Mouse (Mus musculus): ENCODE data around the gene Rxrb. TPM values are rescaled to one million over a fixed set of nuclear protein-coding genes. Genes with fewer than 3 reads are reported as not detected.

Gene Rxrb
- polyA plus RNA-seq, 1 experiment from 2014 or later = 31.5 TPM

GRCm38 (mm10) chr17:34057224-34057623 is 25.6 kb downstream of the Rxrb start:
- H3K36me3 ChIP-seq (ENCODE audit: control insufficient read depth, insufficient read depth, low read length) = no peaks in the 10 kb centered on the region
- DNase-seq (ENCODE audit: low spot score) = no peak
- no peak overlapping the region for H3K27ac ChIP-seq (ENCODE audit: low read depth, low read length)
- no peak overlapping the region for H3K4me2 ChIP-seq
- WGBS = 36% methylated on average over 7 of the region's 7 CpGs
- H3K9ac ChIP-seq (ENCODE audit: low read depth, low read length) = no peak overlapping the region
- no peaks in the 10 kb centered on the region; the same call in 1 of the 2 replicates for H3K4me1 ChIP-seq (replicated peaks; ENCODE audit: control insufficient read depth, insufficient read depth, low read length)
- H3K4me3 ChIP-seq (ENCODE audit: low read depth, low read length) = no peak overlapping the region
- H3K9me3 ChIP-seq (ENCODE audit: control insufficient read depth, low read length) = no peaks in the 10 kb centered on the region
- ATAC-seq (replicated peaks; ENCODE audit: low FRiP score) = no peak
- no peaks in the 10 kb centered on the region for H3K27me3 ChIP-seq (replicated peaks; ENCODE audit: control insufficient read depth, insufficient read depth, low read length)

GRCm38 (mm10) chr17:34068864-34069263 is 37.3 kb downstream of the Rxrb start:
- Histone ChIP-seq H3K36me3 (ENCODE audit: control insufficient read depth, insufficient read depth, low read length) (no peaks in the 10 kb centered on the region), H3K9ac (ENCODE audit: low read depth, low read length) (no peak overlapping the region), H3K9me3 (ENCODE audit: control insufficient read depth, low read length) (no peaks in the 10 kb centered on the region), H3K4me1 (replicated peaks; ENCODE audit: control insufficient read depth, insufficient read depth, low read length) (no peaks in the 10 kb centered on the region), H3K4me2 (no peak overlapping the region), H3K27ac (ENCODE audit: low read depth, low read length) (no peak overlapping the region), H3K27me3 (replicated peaks; ENCODE audit: control insufficient read depth, insufficient read depth, low read length) (no peaks in the 10 kb centered on the region), H3K4me3 (ENCODE audit: low read depth, low read length) (no peak overlapping the region)
- 54% methylated on average over 3 of the region's 3 CpGs for WGBS
- ATAC-seq (replicated peaks; ENCODE audit: low FRiP score) = no peak
- no peak for DNase-seq (ENCODE audit: low spot score)

- ATAC-seq (replicated peaks; ENCODE audit: low FRiP score) = no peak
Observed at GRCm38 (mm10) chr17:34072091-34072490, 40.5 kb downstream of the Rxrb start.

GRCm38 (mm10) chr17:34075271-34075670 is 43.7 kb downstream of the Rxrb start:
- Histone ChIP-seq H3K9ac (ENCODE audit: low read depth, low read length) (no peak overlapping the region), H3K4me3 (ENCODE audit: low read depth, low read length) (no peak overlapping the region), H3K4me1 (replicated peaks; ENCODE audit: control insufficient read depth, insufficient read depth, low read length) (no peaks in the 10 kb centered on the region), H3K27me3 (replicated peaks; ENCODE audit: control insufficient read depth, insufficient read depth, low read length) (peaks cover 19% of the 10 kb centered on the region), H3K9me3 (ENCODE audit: control insufficient read depth, low read length) (no peaks in the 10 kb centered on the region), H3K4me2 (no peak overlapping the region), H3K36me3 (ENCODE audit: control insufficient read depth, insufficient read depth, low read length) (no peaks in the 10 kb centered on the region), H3K27ac (ENCODE audit: low read depth, low read length) (no peak overlapping the region)
- ATAC-seq (replicated peaks; ENCODE audit: low FRiP score) (no peak), DNase-seq (ENCODE audit: low spot score) (no peak)
- WGBS = 36% methylated on average over 7 of the region's 7 CpGs

More at GRCm38 (mm10) chr17:34072091-34072490, 40.5 kb downstream of the Rxrb start:
- 59% methylated on average over 5 of the region's 5 CpGs for WGBS
- no peaks in the 10 kb centered on the region for H3K9me3 ChIP-seq (ENCODE audit: control insufficient read depth, low read length)
- no peak for DNase-seq (ENCODE audit: low spot score)
- H3K4me2 ChIP-seq = no peak overlapping the region
- H3K36me3 ChIP-seq (ENCODE audit: control insufficient read depth, insufficient read depth, low read length) = no peaks in the 10 kb centered on the region
- H3K27ac ChIP-seq (ENCODE audit: low read depth, low read length) = no peak overlapping the region
- peaks cover 16% of the 10 kb centered on the region for H3K27me3 ChIP-seq (replicated peaks; ENCODE audit: control insufficient read depth, insufficient read depth, low read length)
- H3K4me1 ChIP-seq (replicated peaks; ENCODE audit: control insufficient read depth, insufficient read depth, low read length) = no peaks in the 10 kb centered on the region
- H3K9ac ChIP-seq (ENCODE audit: low read depth, low read length) = no peak overlapping the region
- no peak overlapping the region for H3K4me3 ChIP-seq (ENCODE audit: low read depth, low read length)

- no peaks in the 10 kb centered on the region for H3K36me3 ChIP-seq (ENCODE audit: control insufficient read depth, insufficient read depth, low read length)
- no peaks in the 10 kb centered on the region for H3K4me1 ChIP-seq (replicated peaks; ENCODE audit: control insufficient read depth, insufficient read depth, low read length)
- H3K9ac ChIP-seq (ENCODE audit: low read depth, low read length) = no peak overlapping the region
- H3K27me3 ChIP-seq (replicated peaks; ENCODE audit: control insufficient read depth, insufficient read depth, low read length) = peaks cover 19% of the 10 kb centered on the region
- under 1% methylated on average over 9 of the region's 9 CpGs for WGBS
- ATAC-seq (replicated peaks; ENCODE audit: low FRiP score) (no peak), DNase-seq (ENCODE audit: low spot score) (peak; percentile 72)
- H3K4me3 ChIP-seq (ENCODE audit: low read depth, low read length) = no peak overlapping the region
- no peak overlapping the region for H3K4me2 ChIP-seq
- no peak overlapping the region for H3K27ac ChIP-seq (ENCODE audit: low read depth, low read length)
- no peaks in the 10 kb centered on the region for H3K9me3 ChIP-seq (ENCODE audit: control insufficient read depth, low read length)
Observed at GRCm38 (mm10) chr17:34077549-34077948, 45.9 kb downstream of the Rxrb start.

- Histone ChIP-seq H3K27ac (ENCODE audit: low read depth, low read length) (no peak overlapping the region), H3K36me3 (ENCODE audit: control insufficient read depth, insufficient read depth, low read length) (no peaks in the 10 kb centered on the region), H3K9ac (ENCODE audit: low read depth, low read length) (no peak overlapping the region), H3K4me2 (no peak overlapping the region), H3K9me3 (ENCODE audit: control insufficient read depth, low read length) (no peaks in the 10 kb centered on the region), H3K4me3 (ENCODE audit: low read depth, low read length) (no peak overlapping the region), H3K4me1 (replicated peaks; ENCODE audit: control insufficient read depth, insufficient read depth, low read length) (no peaks in the 10 kb centered on the region), H3K27me3 (replicated peaks; ENCODE audit: control insufficient read depth, insufficient read depth, low read length) (peaks cover 19% of the 10 kb centered on the region)
- DNase-seq (ENCODE audit: low spot score) (no peak), ATAC-seq (replicated peaks; ENCODE audit: low FRiP score) (no peak)
- WGBS = 61% methylated on average over 4 of the region's 4 CpGs
Observed at GRCm38 (mm10) chr17:34078148-34078547, 46.5 kb downstream of the Rxrb start.

GRCm38 (mm10) chr17:34079002-34079401 is 47.4 kb downstream of the Rxrb start:
- DNase-seq (ENCODE audit: low spot score) (no peak), ATAC-seq (replicated peaks; ENCODE audit: low FRiP score) (no peak)
- peaks cover 20% of the 10 kb centered on the region for H3K27me3 ChIP-seq (replicated peaks; ENCODE audit: control insufficient read depth, insufficient read depth, low read length)
- H3K4me2 ChIP-seq = no peak overlapping the region
- no peak overlapping the region for H3K9ac ChIP-seq (ENCODE audit: low read depth, low read length)
- 87% methylated on average over 11 of the region's 11 CpGs for WGBS
- no peak overlapping the region for H3K4me3 ChIP-seq (ENCODE audit: low read depth, low read length)
- no peaks in the 10 kb centered on the region for H3K4me1 ChIP-seq (replicated peaks; ENCODE audit: control insufficient read depth, insufficient read depth, low read length)
- H3K36me3 ChIP-seq (ENCODE audit: control insufficient read depth, insufficient read depth, low read length) = no peaks in the 10 kb centered on the region
- H3K9me3 ChIP-seq (ENCODE audit: control insufficient read depth, low read length) = no peaks in the 10 kb centered on the region
- H3K27ac ChIP-seq (ENCODE audit: low read depth, low read length) = no peak overlapping the region

GRCm38 (mm10) chr17:34079621-34080020 is 48.0 kb downstream of the Rxrb start:
- Histone ChIP-seq H3K4me3 (ENCODE audit: low read depth, low read length) (no peak overlapping the region), H3K27ac (ENCODE audit: low read depth, low read length) (no peak overlapping the region), H3K9me3 (ENCODE audit: control insufficient read depth, low read length) (no peaks in the 10 kb centered on the region), H3K27me3 (replicated peaks; ENCODE audit: control insufficient read depth, insufficient read depth, low read length) (peaks cover 22% of the 10 kb centered on the region), H3K4me2 (no peak overlapping the region), H3K9ac (ENCODE audit: low read depth, low read length) (no peak overlapping the region), H3K4me1 (replicated peaks; ENCODE audit: control insufficient read depth, insufficient read depth, low read length) (no peaks in the 10 kb centered on the region), H3K36me3 (ENCODE audit: control insufficient read depth, insufficient read depth, low read length) (no peaks in the 10 kb centered on the region)
- DNase-seq (ENCODE audit: low spot score) = no peak
- WGBS = 20% methylated on average over 5 of the region's 5 CpGs
- peak; percentile 54 for ATAC-seq (replicated peaks; ENCODE audit: low FRiP score)

- no peak overlapping the region for H3K27ac ChIP-seq (ENCODE audit: low read depth, low read length)
- no peak for DNase-seq (ENCODE audit: low spot score)
Observed at GRCm38 (mm10) chr17:34083104-34083503, 51.5 kb downstream of the Rxrb start.

More at GRCm38 (mm10) chr17:34083104-34083503, 51.5 kb downstream of the Rxrb start:
- WGBS = 21% methylated on average over 8 of the region's 8 CpGs
- Histone ChIP-seq H3K27me3 (replicated peaks; ENCODE audit: control insufficient read depth, insufficient read depth, low read length) (peaks cover 5% of the 10 kb centered on the region; the same call in 1 of the 2 replicates), H3K36me3 (ENCODE audit: control insufficient read depth, insufficient read depth, low read length) (no peaks in the 10 kb centered on the region), H3K9ac (ENCODE audit: low read depth, low read length) (no peak overlapping the region), H3K4me1 (replicated peaks; ENCODE audit: control insufficient read depth, insufficient read depth, low read length) (no peaks in the 10 kb centered on the region), H3K9me3 (ENCODE audit: control insufficient read depth, low read length) (no peaks in the 10 kb centered on the region), H3K4me3 (ENCODE audit: low read depth, low read length) (no peak overlapping the region), H3K4me2 (no peak overlapping the region)
- no peak for ATAC-seq (replicated peaks; ENCODE audit: low FRiP score)
